Mouse (Mus musculus) activated CD4-positive, CD25-positive, alpha-beta regulatory T cell, adult 4 months (primary cell): ENCODE results near the gene Pax6. TPM values are rescaled to one million over a fixed set of nuclear protein-coding genes. Genes with fewer than 3 reads are reported as not detected.

ENCODE experiments used
- ATAC-seq: one replicate; pipeline ENCODE4 v1.8.0; 2017
- polyA plus RNA-seq, 2 experiments: library from polyadenylated mRNA; unstranded; fragments of 100-300 nt; shearing (Covaris generic); gene quantifications; one replicate each; pipeline ENCODE4 v1.2.1; 2017

The Pax6 gene
- polyA plus RNA-seq, result under 1 TPM in 1 of 2 experiments, not detected in 1; 0.30 TPM

DNA sequence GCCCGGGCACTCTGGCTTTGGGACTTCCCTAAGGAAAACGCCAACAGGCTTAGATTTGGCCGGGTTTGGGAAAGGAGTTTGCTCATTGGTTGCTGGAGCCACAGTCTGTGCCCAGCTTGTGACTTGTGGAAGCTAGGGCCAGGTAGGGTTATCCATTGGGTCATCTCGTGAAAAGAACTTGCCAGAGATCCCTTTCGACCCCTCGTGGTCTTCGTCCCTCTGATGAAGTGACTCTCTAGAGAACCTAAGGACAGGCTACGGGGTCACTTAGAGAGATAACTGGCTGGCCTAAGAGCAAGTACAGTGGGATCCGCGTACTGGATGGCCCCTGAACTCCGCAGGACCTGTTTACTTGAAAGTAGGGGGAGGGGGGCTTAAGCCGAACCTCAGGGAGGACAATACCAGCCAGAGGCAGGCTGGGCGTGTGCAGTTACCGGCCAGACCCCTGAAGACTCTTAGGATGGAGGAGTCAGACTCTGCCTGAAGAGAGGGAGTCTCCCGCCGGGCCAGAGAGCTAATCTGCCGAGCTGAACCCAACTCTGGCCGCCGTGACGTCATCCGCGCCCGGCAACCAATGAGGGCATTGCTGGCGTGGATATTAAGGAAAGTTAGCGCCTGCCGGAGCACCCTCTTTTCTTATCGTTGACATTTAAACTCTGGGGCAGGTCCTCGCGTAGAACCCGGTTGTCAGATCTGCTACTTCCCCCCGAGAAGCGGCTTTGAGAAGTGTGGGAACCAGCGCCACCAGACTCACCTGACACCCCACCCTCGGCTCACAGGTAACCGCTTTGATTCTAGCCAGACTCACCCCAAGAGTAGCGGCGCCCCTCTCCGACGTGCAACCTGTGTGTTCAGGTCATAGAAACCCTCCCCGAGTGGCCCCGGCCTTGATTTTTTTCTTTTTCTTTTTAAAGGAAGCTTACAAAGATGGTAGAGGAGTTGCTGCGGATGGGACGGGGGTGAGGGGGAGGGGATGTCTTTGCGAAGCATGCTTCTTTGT is at the start of gene Pax6:
Gene Pax6, plus strand, starts transcription at position 630 of the 1,000 bp plus-strand sequence.
- ATAC-seq, result no peak

DNA sequence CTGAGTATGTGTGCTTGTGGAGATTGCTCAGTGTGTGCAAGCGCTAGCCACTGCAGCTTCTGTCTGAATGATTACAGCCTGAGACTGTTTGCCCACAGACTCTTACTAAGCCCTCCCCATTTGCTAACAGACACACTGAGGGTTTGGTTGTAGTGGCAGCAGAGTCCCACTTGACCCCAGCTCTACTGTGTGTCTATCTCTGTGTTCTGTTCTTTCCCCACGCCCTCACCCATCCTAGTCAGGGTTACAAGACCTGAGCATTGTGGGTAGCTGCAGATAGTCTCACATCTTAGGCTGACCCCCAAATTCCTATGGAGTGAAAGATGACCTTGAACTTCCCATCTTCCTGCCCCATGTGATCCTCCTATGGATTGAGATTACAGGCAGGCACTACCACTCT is 19.8 kb upstream of the Pax6 start:
- no peak for ATAC-seq

GRCm38 (mm10) chr2:105656456-105656855 is 12.2 kb upstream of the Pax6 start:
- ATAC-seq, result no peak

DNA sequence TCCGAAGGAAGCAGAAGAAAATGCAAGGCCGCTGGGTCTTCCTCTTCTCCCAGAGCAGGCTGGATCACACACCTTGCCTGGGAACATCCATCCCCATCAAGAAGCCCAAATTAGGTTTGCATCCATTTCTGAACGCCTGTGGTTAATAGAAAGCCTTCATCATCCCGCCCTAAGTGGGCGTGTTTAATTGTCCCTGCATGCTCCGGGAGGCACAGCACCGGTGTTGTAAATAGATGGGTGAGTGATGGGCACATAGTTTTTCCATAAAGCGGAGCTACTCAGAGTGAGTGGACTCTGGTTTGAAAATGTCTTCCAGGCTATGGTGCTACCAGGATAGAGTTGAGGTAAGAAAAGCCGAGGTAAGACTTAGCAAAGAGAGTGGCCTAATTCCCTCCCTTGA is 9.3 kb upstream of the Pax6 start:
- ATAC-seq, result no peak

- no peak for ATAC-seq
Observed at GRCm38 (mm10) chr2:105659926-105660873, 8.5 kb upstream of the Pax6 start.

GRCm38 (mm10) chr2:105660874-105661622 is 7.7 kb upstream of the Pax6 start:
- ATAC-seq, result no peak

DNA sequence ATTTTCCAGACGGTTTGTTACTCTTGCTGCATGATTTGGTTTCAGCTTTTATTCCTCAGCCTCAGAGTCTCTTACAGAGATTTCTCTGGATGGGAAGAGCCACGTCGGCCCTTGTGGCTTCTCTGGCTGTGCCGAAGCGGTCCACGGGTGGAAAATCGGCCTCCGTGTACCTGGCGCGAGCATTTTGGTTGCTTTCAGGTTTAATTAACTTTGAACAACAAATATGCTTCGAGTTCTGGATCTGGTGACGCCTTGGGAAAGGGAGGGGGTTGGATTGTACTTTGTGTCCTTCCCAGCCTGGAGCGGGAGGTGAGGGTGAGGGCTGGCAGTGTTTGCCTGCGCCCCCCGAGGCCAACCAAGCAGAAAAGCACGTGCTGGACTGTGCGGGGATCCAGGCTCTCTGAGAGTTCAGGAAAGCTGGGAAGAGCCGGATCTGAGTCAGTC is 7.1 kb upstream of the Pax6 start:
- no peak for ATAC-seq

GRCm38 (mm10) chr2:105662121-105662520 is 6.6 kb upstream of the Pax6 start:
- ATAC-seq, result no peak

DNA sequence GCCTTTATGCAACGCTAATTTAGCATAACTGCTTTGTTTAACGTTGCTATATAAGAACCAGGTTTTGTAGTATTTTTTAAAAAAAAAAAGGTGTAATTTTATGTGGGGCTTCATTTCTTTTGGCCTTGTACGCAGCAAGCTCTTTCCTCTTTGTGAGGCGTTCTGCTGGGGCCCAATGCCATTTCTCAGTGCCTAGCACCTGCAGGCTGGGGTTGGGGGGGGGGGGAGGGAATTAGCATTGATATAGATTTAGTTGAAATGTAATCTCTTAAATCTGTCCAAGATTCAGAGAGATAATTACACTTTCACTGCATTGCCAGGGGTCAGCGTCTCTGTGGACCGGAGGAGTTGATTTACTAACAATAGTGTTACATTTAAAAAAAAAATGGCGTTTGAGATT is 6.1 kb upstream of the Pax6 start:
- ATAC-seq, result no peak

GRCm38 (mm10) chr2:105663101-105663511 is 5.6 kb upstream of the Pax6 start:
- no peak for ATAC-seq

DNA sequence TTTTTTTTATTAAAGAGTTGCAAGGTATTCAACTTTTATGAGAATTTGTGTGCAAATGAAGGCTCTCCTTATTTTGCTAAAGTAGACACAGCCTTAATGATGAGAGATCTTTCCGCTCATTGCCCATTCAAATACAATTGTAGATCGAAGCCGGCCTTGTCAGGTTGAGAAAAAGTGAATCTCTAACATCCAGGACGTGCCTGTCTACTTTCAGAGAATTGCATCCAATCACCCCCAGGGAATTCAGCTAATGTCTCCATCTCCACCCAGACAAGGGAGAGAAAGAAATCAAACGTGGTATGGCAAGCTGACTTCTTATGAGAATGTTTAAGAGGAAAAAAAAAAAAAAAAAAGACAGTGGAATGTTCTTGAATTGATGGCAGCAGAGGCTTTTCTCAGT is 3.7 kb upstream of the Pax6 start:
- ATAC-seq, result no peak

GRCm38 (mm10) chr2:105665491-105666250 is 3.0 kb upstream of the Pax6 start:
- no peak for ATAC-seq

DNA sequence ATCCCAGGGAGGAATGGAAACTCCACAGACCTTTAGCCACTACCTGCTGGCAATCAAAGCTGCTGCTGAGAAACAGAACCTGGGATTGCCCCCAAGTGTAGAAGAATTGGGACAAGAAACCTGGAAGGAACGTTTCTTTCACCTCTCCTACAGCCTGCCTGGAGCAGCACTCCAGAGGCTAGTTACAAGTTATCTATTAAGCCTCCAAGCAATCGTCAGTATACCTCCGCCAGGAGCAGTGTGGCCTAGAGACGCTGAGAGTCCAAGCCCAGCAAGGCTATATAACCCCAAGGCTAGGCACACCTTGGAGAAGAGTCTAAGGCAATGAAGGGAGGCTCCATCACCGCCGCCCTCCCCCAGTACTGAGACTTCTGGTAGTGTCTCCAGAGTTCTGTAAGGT is 2.4 kb upstream of the Pax6 start:
- ATAC-seq, result no peak

DNA sequence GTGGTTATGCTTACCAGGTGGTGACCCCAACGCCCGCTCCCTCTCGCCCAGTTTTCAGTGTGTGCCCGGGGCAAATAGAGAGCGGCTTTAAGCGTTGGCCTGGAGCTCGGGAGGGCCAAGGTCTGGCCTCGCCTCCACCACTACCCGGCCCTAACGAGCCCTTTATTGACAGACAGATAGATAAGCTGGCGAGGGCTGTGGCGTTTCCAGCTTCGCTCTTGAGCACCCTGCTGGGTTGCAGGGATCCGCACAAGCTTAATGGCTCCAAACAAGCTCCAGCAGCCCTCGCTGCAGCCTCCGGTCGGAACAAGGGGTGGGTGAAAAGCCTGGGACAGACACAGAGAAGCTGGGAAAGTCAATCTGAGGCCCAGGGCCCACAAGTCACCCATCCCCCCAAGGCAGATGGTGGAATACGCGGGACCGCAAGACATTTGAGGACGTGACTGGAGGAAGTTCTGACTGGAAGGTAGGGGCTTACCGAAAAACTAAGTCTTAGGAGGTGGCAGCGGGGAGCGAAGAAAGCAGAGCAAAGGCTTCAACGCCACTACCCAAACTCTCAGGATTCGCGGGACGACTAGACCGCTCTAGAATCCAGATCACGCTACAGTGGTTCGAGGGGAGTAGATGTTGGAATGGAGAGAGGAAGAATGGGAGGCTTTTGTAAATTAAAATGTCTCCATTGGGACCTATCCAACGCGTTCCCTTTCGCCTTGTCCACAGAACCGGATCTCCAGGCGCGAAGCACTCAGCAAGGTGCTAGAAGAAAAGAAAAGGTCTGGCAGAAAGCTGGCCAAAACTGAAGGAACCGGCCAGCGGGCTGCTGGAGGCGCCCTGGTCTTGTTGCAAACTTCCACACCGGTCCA is 1.7 kb upstream of the Pax6 start:
- no peak for ATAC-seq

DNA sequence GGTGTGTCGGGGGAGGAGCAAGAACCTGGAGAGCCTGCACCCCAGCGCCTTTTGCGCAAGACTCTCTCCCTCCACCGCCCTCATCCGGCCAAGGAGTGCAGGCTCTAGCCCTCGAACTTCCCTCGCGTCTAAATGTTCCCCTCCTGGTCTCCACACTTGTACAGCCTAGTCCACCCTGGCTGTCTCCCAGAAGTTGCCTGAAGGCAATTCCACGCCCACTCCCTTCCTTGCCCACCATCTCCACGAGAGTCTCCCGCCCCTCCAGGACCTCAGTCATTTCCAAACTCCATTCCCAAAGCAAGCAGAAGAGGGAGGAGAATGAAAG is 1.1 kb upstream of the Pax6 start:
- ATAC-seq, result no peak

GRCm38 (mm10) chr2:105669371-105669861 is 716 bp downstream of the Pax6 start:
- ATAC-seq, result no peak

DNA sequence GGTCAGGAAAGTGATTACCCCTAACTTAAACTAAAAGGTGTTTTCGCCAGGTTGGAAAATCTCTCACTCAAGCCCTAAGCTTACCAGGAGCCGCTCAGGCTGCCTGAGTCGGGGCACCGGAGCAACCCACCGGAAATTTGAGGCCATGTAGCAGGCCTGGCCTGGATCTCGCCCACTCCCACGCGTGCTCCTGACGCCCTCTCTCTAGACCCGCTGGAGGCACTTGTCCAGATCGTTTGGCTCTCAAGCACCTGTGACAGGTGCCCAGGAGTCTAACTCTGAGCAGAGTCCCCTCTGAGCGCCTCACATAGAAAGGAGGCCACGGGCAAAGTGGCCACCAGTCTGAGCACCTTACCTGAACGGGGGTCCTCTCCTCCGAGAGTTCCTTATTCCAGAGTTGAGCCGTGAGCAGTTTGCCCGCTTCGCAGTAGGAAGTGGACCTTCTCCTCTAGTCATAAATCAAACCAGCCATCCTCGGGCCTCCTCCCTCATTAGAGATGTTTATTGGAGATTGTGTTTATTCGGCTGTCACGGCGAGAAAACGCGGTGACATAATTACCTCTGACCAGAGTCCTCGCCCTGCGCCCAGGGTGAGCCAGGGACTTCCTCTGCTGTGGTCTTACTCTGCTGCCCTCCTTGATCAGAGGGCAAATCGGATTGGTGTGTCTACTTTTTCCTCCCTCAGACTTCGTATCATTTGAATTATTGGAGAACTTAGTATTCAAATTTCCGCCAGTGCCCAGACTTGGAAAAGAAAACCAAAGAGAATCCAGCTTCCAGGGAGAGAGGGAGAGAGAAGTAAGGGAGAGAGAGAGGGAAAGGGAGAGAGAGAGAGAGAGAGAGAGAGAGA is 1.4 kb downstream of the Pax6 start:
- no peak for ATAC-seq

DNA sequence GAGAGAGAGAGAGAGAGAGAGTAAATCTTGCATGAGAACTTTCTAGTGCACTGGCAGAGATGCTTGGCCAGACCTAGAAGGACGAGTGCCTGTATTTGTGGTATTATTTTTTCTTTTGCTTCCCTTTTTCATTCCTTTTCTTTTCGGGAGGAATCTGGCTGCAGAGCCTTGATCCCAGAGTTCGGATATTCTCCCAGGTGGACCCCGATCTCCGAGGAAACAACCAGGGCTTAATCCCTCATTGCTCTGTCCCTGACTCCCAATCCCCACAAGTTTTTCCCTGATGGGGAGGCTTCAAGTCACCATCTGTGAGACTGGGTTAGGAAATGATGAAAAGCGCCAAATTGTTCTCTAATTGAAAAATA is 2.0 kb downstream of the Pax6 start:
- ATAC-seq, result no peak

GRCm38 (mm10) chr2:105671116-105671797 is 2.6 kb downstream of the Pax6 start:
- ATAC-seq, result no peak
